Mouse (Mus musculus) neural tube, embryonic 13.5 days (tissue): ENCODE measurements around the gene Gpc2. TPM values are rescaled to one million over a fixed set of nuclear protein-coding genes. Genes with fewer than 3 reads are reported as not detected.
A peak's percentile ranks its signal among the peaks of the same experiment; 100 is the strongest.

ENCODE experiments used
- ATAC-seq: fragments of 200-750 bp; cut with Nextera tagmentation; 2 replicates; pipeline ENCODE4 v1.8.0; 2017; ENCODE audit warnings: low read depth, mild to moderate bottlenecking, moderate TSS enrichment, moderate library complexity
- H3K27ac ChIP-seq: fragments of 300-500 bp; sonication (generic); replicated peaks from 2 replicates; pipeline ENCODE4 v1.5.1; 2015; ENCODE audit warnings: moderate library complexity, mild to moderate bottlenecking, inconsistent platforms
- H3K27me3 ChIP-seq: fragments of 300-500 bp; sonication (generic); 2 replicates; pipeline ENCODE4 v1.6.1; 2015; ENCODE audit warnings: mild to moderate bottlenecking, inconsistent platforms
- H3K36me3 ChIP-seq: fragments of 300-500 bp; sonication (generic); 2 replicates; pipeline ENCODE4 v1.6.1; 2015; ENCODE audit warnings: mild to moderate bottlenecking, inconsistent platforms
- H3K4me1 ChIP-seq: fragments of 300-500 bp; sonication (generic); replicated peaks from 2 replicates; pipeline ENCODE4 v1.6.1; 2015; ENCODE audit warnings: inconsistent platforms
- H3K4me2 ChIP-seq: fragments of 300-500 bp; sonication (generic); 2 replicates; pipeline ENCODE4 v1.6.1; 2015; ENCODE audit warnings: inconsistent platforms, mild to moderate bottlenecking, moderate library complexity
- H3K4me3 ChIP-seq: fragments of 300-500 bp; sonication (generic); 2 replicates; pipeline ENCODE4 v1.5.1; 2015; ENCODE audit warnings: mild to moderate bottlenecking, inconsistent platforms
- H3K9ac ChIP-seq: fragments of 300-500 bp; sonication (generic); 2 replicates; pipeline ENCODE4 v1.6.1; 2015; ENCODE audit warnings: moderate library complexity, mild to moderate bottlenecking, inconsistent platforms
- H3K9me3 ChIP-seq: fragments of 300-500 bp; sonication (generic); 2 replicates; pipeline ENCODE4 v1.6.1; 2016; ENCODE audit warnings: inconsistent platforms
- WGBS: fragments of 180-500 bp; shearing (Covaris S2); methylation state at CpG from one replicate; pipeline ENCODE4 v1.1.7; 2015; 5-methylcytosine and 5-hydroxymethylcytosine counted together
- polyA plus RNA-seq: library from polyadenylated mRNA; unstranded; fragments of >200 nt; fragmentation: Nextera tagmentation; extraction: Ambion mirVana; gene quantifications from 2 replicates; pipeline ENCODE4 v1.2.1, GENCODE M21; 2015

The Gpc2 gene
- polyA plus RNA-seq: 184 and 198 TPM in 2 replicates

GRCm38 (mm10) chr5:138279585-138280424 lies at the start of gene Gpc2, which contains the start of the genes Gm43720 and Stag3:
Gene Gpc2, minus strand, starts transcription at chr5:138280005.
Gene Gm43720, minus strand, starts transcription at chr5:138279958.
Gene Stag3, plus strand, starts transcription at chr5:138280240.
- H3K27me3 ChIP-seq: 0 out of 2 replicates have a peak, but pooled peaks cover 5% of the 10 kb centered on the region
- WGBS: 0% methylated on average over 56 of the region's 56 CpGs
- ATAC-seq: peak; percentile 99

GRCm38 (mm10) chr5:138312795-138313194 lies 33.0 kb upstream of the Gpc2 start:
- Histone ChIP-seq H3K4me3 (no peak overlapping the region), H3K27ac (no peak overlapping the region), H3K36me3 (no peaks in the 10 kb centered on the region), H3K27me3 (no peaks in the 10 kb centered on the region), H3K9me3 (no peaks in the 10 kb centered on the region), H3K4me1 (no peaks in the 10 kb centered on the region), H3K9ac (no peak overlapping the region), H3K4me2 (no peak overlapping the region)
- 91% methylated on average over 3 of the region's 3 CpGs for WGBS
- ATAC-seq: no peak

More at GRCm38 (mm10) chr5:138279585-138280424, at the start of gene Gpc2, which contains the start of the genes Gm43720 and Stag3:
- Histone ChIP-seq H3K9ac (peak within 1 kb of the TSS; percentile 94), H3K36me3 (peaks cover 36% of the 10 kb centered on the region), H3K27ac (peak within 1 kb of the TSS; percentile 87), H3K4me2 (peak within 1 kb of the TSS; percentile 93), H3K4me3 (peak within 1 kb of the TSS; percentile 88), H3K9me3 (peaks cover 7% of the 10 kb centered on the region; the same call in 1 of the 2 replicates), H3K4me1 (peaks cover 45% of the 10 kb centered on the region)

- no peak for ATAC-seq
- Histone ChIP-seq H3K9me3 (no peaks in the 10 kb centered on the region), H3K4me3 (no peak overlapping the region), H3K4me1 (no peaks in the 10 kb centered on the region), H3K36me3 (no peaks in the 10 kb centered on the region), H3K4me2 (no peak overlapping the region), H3K9ac (no peak overlapping the region), H3K27me3 (no peaks in the 10 kb centered on the region), H3K27ac (no peak overlapping the region)
- 94% methylated on average over 2 of the region's 2 CpGs for WGBS
Observed at GRCm38 (mm10) chr5:138299613-138300012, 19.8 kb upstream of the Gpc2 start.

- Histone ChIP-seq H3K9ac (no peak overlapping the region), H3K4me1 (no peaks in the 10 kb centered on the region), H3K4me3 (no peak overlapping the region), H3K27me3 (no peaks in the 10 kb centered on the region), H3K36me3 (no peaks in the 10 kb centered on the region), H3K27ac (no peak overlapping the region), H3K9me3 (no peaks in the 10 kb centered on the region), H3K4me2 (no peak overlapping the region)
- ATAC-seq: no peak
Observed at GRCm38 (mm10) chr5:138294158-138294557, 14.4 kb upstream of the Gpc2 start.

- Histone ChIP-seq H3K4me1 (no peaks in the 10 kb centered on the region), H3K9me3 (no peaks in the 10 kb centered on the region), H3K9ac (no peak overlapping the region), H3K4me3 (no peak overlapping the region), H3K27me3 (no peaks in the 10 kb centered on the region), H3K36me3 (no peaks in the 10 kb centered on the region), H3K4me2 (no peak overlapping the region), H3K27ac (no peak overlapping the region)
- no peak for ATAC-seq
- 87% methylated on average over 1 of the region's 1 CpGs for WGBS
Observed at GRCm38 (mm10) chr5:138291638-138292037, 11.8 kb upstream of the Gpc2 start.

- H3K4me1 ChIP-seq: no peaks in the 10 kb centered on the region
- H3K27me3 ChIP-seq: no peaks in the 10 kb centered on the region
- H3K27ac ChIP-seq: no peak overlapping the region
- H3K9me3 ChIP-seq: no peaks in the 10 kb centered on the region
- H3K4me3 ChIP-seq: no peak overlapping the region
- WGBS: 79% methylated on average over 3 of the region's 3 CpGs
- ATAC-seq: no peak
- no peak overlapping the region for H3K9ac ChIP-seq
- H3K36me3 ChIP-seq: no peaks in the 10 kb centered on the region
- no peak overlapping the region for H3K4me2 ChIP-seq
Observed at GRCm38 (mm10) chr5:138287861-138288260, 8.1 kb upstream of the Gpc2 start.

- no peak overlapping the region for H3K9ac ChIP-seq
- H3K4me1 ChIP-seq: peaks cover 7% of the 10 kb centered on the region
- no peak overlapping the region for H3K4me3 ChIP-seq
- H3K27ac ChIP-seq: no peak overlapping the region
- WGBS: 54% methylated on average over 1 of the region's 1 CpGs
- H3K27me3 ChIP-seq: 0 out of 2 replicates have a peak, but pooled peaks cover 5% of the 10 kb centered on the region
- H3K9me3 ChIP-seq: peaks cover 7% of the 10 kb centered on the region; the same call in 1 of the 2 replicates
- no peak for ATAC-seq
- H3K36me3 ChIP-seq: no peaks in the 10 kb centered on the region
- no peak overlapping the region for H3K4me2 ChIP-seq
Observed at GRCm38 (mm10) chr5:138283540-138283939, 3.7 kb upstream of the Gpc2 start.

GRCm38 (mm10) chr5:138281798-138282197 lies 2.0 kb upstream of the Gpc2 start:
- peaks cover 7% of the 10 kb centered on the region; the same call in 1 of the 2 replicates for H3K9me3 ChIP-seq
- H3K36me3 ChIP-seq: peaks cover 17% of the 10 kb centered on the region
- no peak overlapping the region for H3K27ac ChIP-seq
- H3K9ac ChIP-seq: no peak overlapping the region
- WGBS: 81% methylated on average over 2 of the region's 2 CpGs
- H3K4me3 ChIP-seq: no peak overlapping the region
- no peak for ATAC-seq
- H3K4me2 ChIP-seq: no peak overlapping the region
- H3K4me1 ChIP-seq: peaks cover 25% of the 10 kb centered on the region
- H3K27me3 ChIP-seq: 0 out of 2 replicates have a peak, but pooled peaks cover 5% of the 10 kb centered on the region

- H3K27ac ChIP-seq: no peak overlapping the region
- 88% methylated on average over 15 of the region's 15 CpGs for WGBS
- peaks cover 7% of the 10 kb centered on the region; the same call in 1 of the 2 replicates for H3K9me3 ChIP-seq
- H3K4me1 ChIP-seq: peaks cover 34% of the 10 kb centered on the region
- 0 out of 2 replicates have a peak, but pooled peaks cover 5% of the 10 kb centered on the region for H3K27me3 ChIP-seq
- peaks cover 26% of the 10 kb centered on the region for H3K36me3 ChIP-seq
- peak overlapping the region; percentile 93; the same call in 1 of the 2 replicates for H3K4me2 ChIP-seq
- no peak overlapping the region for H3K9ac ChIP-seq
- peak overlapping the region; percentile 88; the same call in 1 of the 2 replicates for H3K4me3 ChIP-seq
- ATAC-seq: no peak
Observed at GRCm38 (mm10) chr5:138280829-138281228, 1.0 kb upstream of the Gpc2 start.

GRCm38 (mm10) chr5:138280425-138280768 lies 592 bp upstream of the Gpc2 start:
- H3K27ac ChIP-seq: no peak overlapping the region
- peaks cover 30% of the 10 kb centered on the region for H3K36me3 ChIP-seq
- H3K4me3 ChIP-seq: peak overlapping the region; percentile 88
- 0 out of 2 replicates have a peak, but pooled peaks cover 5% of the 10 kb centered on the region for H3K27me3 ChIP-seq
- peak overlapping the region; percentile 93 for H3K4me2 ChIP-seq
- peaks cover 39% of the 10 kb centered on the region for H3K4me1 ChIP-seq
- no peak for ATAC-seq
- peaks cover 7% of the 10 kb centered on the region; the same call in 1 of the 2 replicates for H3K9me3 ChIP-seq
- WGBS: 21% methylated on average over 26 of the region's 26 CpGs
- H3K9ac ChIP-seq: no peak overlapping the region

GRCm38 (mm10) chr5:138277994-138278393 lies 1.8 kb downstream of the Gpc2 start:
- Histone ChIP-seq H3K36me3 (peaks cover 45% of the 10 kb centered on the region), H3K27me3 (0 out of 2 replicates have a peak, but pooled peaks cover 5% of the 10 kb centered on the region), H3K4me2 (peak overlapping the region; percentile 93), H3K4me1 (peaks cover 63% of the 10 kb centered on the region), H3K9ac (peak overlapping the region; percentile 94), H3K9me3 (peaks cover 7% of the 10 kb centered on the region; the same call in 1 of the 2 replicates), H3K4me3 (peak overlapping the region; percentile 88), H3K27ac (0 out of 2 replicates have a peak overlapping the region, but pooled peaks have one; percentile 14)
- ATAC-seq: no peak
- 90% methylated on average over 7 of the region's 7 CpGs for whole genome bisulfite sequencing
